Mouse (Mus musculus): ENCODE data around the gene Pick1.

Pick1 gene

DNA sequence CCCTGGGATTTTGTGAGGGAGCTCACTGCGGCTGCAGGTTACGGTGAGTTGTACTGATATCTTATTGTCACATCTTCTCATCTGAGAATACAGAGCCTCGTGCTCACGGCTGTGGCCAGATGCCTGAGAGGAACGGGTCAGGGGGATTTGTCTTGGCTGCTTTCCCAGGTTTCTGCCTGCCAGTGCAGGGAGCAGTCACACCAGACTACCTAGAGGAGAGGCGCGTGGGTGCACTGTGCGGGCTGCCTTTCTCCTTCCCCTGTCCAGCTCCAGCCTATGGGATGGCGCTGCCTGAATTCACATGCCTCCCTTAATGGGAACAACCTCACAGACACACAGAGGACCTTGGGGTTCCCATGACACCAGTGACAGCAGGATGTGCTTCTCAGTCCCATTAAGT, 6.3 kb downstream of the Pick1 start:
- no peak for DNase-seq

DNA sequence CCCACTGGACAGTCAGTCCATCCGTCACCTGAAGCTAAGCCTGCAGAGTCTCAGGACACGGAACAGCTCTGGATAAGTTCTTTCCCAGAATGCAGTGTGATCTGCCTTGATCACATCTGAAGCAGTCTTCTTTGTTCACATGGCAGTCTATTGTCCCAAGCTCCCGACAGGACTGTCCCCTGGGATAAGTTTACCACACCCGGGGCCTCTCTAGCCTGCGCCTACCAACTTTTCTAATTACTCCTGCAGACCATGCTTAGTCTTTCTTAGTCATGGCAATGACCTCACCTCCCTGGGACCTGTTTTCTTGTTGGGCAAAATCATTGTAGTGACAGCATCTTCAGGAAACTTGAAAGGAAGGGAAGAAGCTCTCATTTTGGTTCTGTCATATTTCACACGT, 9.1 kb downstream of the Pick1 start:
- no peak for DNase-seq

DNA sequence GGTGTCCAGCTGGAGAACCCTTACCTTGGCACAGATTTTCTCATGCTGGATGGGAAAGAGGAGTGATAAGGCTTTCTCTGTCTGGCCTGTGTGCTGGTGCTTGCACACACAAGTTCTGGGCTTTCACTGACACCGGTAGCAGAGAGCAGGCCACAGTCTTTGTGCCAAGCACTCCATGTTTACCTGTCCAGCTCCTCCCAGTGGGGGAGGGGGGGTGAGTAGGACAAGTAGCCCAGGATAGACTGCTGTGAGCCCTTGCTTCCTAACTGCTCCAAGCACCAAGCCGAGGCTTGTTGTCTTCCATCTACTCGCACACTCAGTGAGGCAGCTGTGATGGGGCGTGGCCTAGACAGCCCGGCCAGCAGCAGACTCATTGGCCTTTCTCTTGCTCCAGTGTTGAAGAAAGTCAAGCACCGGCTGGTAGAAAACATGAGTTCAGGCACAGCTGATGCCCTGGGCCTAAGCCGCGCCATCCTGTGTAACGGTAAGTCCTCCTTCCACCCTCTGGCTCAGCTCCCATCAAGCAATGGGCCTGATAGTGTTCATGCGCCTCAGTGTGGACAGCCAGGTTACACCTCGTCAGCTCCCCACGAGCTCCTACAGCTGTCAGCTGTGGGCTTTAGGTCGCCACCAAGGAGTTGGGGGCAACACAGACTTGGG, 13.7 kb downstream of the Pick1 start:
- no peak for DNase-seq

DNA sequence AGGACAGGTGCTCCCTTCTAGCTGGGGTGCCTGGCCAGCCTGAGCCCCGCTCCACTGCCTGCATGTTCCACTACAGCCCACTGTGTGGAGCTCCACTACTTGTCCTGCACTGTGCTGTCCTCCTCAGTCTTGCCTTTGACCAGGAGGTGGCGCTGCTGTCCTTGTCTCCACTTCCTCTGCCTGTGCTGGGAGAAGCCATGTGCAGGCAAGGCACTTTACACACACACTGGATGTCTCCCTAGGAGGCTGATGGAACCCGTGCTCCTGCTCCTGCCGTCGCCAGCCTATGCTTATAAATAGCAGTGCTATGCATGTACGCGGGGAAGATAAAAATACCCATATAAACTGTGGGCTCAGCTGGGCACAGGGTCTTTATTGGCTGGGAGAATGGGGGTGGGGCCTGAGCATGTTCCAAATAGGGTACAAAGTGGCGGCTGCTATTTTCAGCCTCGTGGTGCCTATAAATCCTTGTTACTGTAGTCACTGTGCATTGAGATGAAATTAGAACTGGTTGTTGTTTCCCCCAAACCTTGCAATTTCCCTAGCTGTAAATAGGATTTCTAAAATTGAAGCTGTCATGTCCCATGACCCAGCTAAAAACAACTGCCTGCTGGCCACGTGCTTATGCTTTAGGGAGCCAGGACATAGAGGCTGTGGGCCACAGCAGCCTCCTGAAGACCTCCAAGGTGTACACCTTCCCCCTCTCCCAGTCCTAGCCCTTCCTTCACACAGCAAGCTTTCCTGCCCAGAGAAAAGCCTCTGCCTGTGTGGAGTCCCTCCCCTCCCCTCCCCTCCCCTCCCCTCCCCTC, 14.5 kb downstream of the Pick1 start:
- peak; percentile 98 for DNase-seq

DNA sequence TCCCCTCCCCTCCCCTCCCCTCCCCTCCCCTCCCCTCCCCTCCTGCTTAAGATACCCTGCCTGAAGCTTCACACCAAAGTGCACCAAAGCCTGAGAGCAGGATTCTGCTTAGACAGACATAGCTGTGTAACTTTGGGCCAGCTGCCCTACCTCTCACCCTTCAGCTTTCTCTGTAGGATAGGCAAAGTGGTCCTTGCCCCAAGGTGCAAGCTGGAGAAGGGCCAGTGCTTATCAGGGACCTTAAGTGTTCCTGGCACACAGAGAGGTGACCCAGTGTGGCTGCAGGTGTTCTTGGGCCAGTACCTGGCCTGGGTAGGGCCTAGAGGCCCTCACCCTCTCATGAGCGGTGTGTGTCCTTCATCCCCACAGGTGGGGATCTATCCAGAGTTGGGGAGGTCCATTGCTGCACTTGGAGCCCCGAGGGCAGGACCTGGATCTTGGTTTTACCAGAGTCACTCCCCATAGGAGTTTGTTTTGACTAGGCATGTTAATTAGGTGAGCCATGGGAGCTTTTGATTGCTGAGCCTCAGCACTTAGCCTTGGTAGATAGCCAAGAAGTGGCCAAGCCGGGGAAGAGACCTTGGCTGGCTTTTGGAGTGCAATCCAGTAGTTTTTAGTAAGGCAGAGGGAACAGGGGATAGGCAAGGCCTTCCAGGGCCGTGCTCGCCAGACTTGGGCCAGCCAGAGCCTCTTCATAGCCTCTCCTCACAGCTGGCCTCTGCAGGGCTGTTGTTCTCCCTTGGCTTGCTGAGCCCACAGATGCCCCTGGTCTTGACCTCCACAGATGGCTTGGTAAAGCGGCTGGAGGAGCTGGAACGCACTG, 15.3 kb downstream of the Pick1 start:
- no peak for DNase-seq

DNA sequence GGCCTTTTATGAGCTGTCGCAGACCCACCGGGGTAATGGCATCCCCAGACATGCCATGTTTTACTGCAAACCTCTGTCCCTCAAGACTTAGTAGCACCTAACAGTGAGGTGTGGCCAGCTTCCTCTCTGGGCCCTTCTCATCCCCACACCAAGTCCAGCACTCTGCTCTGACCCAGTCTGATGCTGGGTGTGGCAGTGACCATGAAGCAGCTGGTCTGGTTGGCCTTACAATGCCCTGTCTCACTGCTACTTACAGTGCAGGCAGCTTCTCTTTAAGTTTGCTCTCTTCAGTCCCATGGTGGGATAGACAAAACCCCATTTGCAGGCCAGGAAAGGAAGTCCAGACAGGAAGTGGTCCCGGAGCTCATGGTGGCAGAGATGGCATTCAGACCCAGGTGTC, 16.3 kb downstream of the Pick1 start:
- DNase-seq, result no peak

DNA sequence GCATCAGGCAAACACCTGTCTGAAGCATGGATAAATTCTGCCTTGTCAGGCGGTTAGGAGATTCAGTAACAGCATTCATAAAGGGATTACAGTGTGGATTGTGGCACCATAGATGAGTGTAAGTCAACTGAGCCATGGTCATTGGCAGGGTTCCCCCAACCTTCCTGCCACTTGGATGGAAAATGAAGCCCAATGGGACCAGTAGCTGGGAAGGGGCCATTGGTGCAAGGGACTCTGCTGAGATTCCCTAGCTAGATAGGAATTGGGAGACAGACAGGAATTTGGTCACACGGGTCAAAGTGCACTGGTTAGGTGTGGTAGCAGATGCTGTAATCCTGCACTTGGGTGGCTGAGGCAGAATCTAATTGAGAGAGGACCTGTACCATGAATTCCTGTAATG, 21.3 kb downstream of the Pick1 start:
- DNase-seq, result no peak

DNA sequence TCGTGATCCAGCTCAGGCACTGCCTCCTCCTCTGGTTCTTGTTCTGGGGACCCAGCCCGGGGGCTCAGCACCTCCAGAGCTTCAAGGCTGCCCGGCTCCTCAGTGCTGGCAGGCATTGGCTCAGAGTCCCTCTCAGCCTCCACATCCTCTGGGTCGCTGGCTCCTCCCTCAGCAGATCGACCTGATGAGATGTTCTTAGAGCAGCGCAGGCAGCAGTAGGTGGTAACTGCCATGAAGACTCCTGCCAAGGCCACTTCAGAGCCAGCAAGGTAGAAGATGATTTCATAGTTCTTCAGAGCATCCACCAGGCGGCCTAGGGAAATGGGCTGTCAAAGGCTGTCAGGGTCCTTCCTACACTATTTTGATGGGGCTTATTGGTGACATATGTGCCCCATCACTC, 22.2 kb downstream of the Pick1 start:
- no peak for DNase-seq

DNA sequence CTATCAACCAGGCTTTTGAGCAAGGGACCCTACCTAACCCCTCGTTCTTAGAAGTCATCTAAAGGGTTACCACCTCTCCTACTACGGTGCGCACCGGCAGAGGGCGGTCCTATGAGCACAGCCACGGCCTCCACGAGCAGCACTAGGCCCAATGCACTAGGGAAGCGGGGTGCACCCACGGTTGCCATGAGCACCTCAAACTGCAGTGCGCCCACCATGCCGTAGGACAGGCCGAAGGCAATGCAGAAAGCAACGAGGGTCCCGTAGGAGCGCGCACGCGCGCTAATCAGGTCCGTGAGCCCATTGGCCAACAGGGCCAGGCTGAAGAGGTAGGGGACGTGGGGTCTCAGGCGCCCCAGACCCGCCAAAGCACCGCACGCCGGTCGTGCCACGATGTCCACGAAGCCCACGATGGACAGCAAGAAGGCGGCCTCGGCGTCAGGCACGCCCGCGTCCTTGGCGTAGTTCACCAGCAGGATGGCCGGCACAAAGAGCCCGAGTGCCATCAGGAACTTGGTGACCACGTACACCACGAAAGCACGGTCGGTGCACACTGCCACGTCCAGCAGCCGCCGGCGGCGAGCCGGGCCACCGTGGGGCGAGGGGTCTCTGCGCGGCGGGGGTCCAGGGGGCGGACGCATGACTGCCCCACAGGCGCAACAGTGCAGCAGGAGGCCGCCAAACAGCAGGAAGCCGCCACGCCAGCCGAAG, 23.0 kb downstream of the Pick1 start:
- no peak for DNase-seq

DNA sequence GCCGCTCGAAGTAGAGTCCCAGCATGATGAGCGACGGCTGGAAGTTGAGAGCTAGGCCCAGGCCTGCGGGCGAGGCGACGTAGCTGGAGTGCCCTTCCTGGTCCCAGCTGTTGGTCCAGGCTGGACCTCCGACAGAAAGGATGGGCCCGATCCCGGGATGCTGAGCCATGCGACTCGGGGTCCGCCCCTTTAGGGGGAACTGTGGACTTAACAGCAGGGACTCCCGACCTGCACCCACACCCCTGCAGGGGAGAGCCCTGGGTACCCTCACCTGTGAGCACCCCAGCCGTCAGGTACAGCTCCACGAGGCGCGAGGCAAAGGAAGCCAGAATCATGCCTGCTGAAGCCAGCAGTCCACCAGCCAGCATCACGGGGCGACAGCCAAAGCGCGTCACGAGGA, 23.6 kb downstream of the Pick1 start:
- no peak for DNase-seq

DNA sequence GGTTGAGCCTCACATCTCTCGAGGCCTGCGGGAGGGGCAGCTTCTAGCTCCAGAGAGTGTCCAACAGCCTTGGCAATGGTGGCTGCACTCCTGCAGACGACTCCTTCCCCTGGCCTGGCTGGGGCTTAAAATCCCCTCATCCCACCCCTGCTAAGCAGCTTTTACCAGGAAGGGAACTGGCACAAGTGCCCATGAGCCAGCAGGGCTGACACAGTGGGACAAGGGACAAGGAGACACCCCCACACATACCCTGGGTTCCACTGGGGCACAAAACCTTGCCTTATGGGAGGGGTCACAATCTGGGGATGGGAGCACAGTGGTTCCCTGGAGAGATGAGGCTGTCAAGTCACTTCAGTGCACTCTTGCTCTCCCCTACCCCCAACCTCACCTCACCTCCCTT, 25.7 kb downstream of the Pick1 start, which contains the start of gene Slc16a8:
Gene Slc16a8, minus strand, starts transcription at position 101 of the 400 bp plus-strand sequence.
- DNase-seq, result no peak

DNA sequence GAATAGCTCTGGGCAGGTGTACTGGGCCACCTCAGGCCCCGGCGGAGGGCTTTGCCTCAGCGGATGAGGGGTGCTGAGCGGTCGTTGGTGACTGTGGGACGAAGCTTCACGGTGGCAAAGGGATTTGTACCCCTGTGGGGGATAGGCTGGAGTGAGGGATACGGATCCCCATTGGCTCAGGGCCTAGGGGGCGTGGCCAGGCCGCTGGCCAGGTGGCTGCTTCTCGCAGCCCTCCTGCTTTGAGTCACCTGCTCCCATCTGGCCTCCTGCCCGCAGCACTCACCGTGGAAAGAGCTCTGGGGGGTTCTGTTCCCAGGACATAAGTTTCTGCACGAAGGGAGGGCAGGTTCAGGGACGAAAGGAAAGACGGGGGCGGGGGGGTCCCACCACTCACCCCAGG, 29.5 kb downstream of the Pick1 start:
- DNase-seq, result no peak

DNA sequence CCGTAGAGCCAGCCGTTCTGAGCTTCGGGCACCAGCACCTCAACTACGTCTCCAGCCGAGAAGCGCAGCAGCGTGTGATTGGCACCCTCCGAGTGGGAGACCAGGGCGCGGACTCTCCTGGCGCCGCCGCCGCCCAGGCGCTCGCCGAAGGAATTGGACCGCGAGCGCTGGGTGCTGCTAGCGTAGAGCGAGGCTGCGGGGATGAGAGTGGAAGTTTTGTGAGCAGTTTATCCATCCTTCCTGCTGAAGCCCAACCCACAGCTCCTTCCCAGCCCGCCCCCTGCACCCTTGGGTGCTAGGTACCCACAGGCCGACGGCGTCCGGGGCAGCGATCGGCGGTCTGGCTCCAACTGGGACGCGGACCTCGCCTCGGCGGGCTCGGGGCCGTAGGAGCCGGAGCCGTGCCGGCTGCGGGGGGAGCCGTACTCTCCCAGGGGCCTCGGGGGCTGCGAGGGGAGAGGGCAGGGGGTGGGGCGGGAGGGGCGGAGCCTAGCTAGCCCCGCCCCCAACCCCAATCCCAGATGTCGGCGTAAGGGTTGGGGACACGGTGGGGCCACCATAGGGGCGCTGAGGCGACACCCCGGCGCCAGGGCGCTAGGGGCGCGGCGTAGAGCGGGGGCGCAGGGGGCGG, 32.2 kb downstream of the Pick1 start:
- DNase-seq, result no peak

DNA sequence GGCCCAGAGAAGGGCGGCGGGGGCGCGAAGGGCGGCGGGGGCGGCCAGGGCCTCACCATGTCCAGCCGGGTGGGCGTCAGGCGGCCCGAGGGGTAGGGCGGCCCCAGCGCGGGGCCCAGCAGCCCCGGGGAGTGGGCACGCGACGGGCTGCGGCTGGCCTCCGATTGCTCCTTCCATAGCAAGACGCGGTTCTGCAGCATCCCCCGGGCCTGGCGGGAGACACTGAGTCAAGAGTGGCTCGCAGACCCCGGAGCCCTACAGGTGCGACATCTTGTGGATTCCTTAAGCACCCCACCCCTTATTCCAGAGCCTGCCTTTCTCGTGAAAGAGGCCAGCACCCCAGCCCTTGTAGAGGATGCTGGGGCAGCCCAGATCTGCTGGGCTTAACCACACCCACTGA, 32.8 kb downstream of the Pick1 start:
- DNase-seq, result no peak

DNA sequence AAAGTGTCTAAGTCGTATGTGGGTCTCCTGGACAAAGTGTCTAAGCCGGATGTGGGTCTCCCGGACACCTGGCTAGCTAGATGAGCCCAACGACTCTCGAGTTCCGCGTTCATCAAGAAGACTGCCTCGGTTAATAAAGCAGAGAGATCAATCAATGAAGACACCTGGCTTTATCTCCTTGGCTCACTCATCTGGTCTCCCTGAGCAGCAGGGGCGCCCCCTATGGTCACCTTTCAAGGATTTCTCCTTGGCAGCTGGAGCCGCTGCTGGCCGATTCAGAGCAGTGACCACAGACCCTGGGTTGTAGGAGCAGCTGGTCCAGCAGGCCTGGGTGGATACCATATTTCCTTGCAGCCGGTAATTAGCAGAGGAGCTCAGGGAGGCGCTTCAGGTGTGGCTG, 33.4 kb downstream of the Pick1 start:
- DNase-seq, result no peak

DNA sequence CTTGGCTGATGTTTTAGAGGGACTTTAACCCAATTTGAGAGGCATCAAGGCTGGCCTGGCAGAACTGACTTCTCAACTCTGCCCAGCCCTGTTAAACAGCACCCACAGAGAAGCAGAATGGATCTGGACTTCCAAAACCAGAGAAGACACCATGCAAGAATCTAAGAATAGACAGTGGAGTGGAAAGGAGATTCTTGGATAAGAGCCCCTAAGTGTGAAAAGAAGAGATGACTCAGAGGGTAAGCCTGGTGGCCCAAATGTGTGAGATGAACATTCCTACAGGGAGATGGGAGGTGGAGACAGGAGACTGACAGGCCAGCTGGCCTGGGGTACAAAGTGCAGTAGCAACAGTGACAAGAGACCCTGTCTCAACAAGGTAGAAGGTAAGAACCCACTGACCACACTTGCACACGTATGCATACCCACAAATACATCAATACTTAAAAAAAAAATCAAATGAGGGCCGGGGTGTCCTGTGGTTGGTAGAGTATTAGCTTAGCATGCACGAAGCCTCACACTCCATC, 33.9 kb downstream of the Pick1 start:
- DNase-seq, result no peak

DNA sequence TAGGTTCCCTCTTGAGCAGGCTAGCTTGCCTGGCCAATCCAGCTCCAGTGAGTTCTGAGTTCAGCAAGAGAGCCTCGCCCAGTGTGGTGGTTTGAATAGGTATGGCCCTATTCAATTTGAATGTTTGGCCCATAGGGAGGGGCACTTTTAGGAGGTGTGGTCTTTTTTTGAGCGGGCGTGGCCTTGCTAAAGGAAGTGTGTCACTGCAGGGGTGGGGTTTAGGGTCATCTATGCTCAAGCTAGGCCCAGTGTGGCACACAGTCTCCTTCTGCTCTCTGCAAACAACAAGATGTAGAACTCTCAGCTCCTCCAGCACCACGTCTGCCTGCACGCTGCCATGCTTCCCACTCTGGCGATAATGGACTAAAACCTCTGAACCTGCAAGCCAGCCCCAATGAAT, 34.8 kb downstream of the Pick1 start:
- DNase-seq, result no peak

DNA sequence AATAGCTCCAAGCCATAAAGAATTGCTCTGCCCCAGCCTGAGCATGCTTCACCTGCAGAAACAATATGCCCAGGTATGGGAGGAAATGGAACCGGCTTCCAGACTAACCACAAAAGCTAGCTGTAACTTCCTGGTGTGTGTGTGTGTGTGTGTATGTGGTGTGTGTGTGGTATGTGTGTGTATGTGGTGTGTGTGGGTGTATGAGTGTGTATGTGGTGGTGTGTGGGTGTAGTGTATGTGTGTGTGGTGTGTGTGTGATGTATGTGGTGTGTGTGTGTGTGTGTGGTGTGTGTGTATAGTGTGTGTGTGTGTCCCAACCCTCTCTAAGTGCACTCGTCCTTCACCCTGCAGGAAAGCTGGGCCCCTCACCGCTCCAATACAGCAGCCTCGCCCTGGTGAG, 36.4 kb downstream of the Pick1 start:
- no peak for DNase-seq

DNA sequence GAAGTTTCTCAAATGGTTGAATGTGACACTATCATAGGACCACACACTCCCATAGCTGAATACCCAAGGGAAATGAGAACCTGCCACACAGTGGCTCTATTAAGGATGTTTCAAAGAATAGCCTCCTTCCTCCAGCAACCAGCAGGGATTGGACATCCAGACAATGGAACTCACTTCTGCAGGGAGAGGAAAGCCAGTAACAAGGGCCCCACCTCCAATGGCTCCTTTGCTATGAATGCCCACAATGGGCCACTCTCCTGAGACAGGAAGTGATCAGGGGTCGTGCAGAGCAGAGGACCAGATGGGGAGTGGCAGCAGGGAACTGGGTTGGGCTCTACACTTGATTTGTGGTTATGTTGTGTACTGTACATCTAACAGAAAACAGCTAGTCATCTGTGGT, 39.5 kb downstream of the Pick1 start:
- DNase-seq, result no peak

DNA sequence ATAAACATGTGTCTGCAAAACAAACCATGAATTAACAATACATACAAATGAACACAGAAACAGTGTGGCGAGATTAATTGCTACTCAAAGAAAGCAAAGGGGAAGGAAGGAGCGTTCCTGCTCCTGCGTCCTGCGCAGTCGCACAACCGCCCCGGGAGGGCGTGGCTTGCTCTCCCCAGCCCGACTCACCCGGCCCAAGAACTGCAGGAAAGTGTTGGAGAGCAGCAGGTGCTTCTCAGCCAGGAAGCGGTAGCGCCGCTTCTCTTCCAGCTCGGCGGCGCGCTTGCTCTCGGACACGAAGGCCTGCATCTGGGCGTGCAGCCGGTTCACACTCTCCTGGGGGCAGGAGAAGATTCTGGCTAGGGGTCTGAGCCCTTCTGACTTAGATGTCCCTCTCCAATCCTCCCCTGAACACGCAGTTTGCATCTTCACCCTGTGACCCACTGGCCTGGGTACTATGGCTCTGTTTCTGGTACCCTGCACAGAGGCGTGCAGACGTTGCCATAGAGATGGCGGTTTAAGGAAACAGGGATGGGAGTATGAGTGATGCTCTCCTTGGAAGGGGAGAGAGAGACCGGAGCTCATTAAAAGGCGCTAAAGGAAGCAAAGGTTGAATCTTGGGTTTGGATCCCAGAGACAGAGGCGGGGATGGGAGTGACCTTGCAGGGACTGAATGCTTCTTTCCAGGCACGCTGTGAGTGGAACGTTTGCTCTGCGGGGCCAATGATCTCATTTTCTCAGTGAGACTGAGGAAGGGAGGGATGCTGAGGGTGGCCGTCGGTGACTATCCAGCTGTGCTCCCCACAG, 41.5 kb downstream of the Pick1 start:
- DNase-seq, result no peak

DNA sequence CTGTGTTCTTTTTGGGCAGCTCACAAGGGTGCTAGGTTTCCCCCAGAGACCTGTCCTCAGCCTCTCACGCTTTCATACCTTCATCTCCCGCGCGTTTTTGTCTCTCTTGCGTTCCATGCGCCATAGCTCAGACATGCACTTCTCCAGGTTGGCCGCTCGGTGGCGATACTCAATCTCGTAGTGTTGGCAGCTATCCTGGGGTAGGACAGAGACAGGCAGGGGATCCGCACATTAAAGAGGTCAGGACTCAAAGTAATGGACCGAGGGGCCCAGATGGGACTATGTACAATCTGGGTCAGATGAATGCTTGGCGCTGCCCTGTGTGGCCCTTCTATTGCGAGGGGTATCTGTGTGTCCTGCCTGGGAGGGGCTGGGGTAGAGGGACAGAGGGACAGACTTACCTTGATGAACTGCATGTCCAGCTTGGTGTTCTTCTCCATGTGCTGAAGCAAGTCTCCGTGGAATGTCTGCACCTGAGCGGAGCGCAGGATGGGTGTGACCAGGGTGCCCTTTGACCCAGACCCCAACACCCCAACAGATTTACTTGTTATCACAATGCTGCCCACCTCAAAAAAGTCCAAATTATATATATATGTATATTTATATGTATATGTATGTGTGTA, 42.3 kb downstream of the Pick1 start:
- peak; percentile 38 for DNase-seq
